Mouse (Mus musculus): ENCODE measurements around the gene Trir.

Gene Trir

DNA sequence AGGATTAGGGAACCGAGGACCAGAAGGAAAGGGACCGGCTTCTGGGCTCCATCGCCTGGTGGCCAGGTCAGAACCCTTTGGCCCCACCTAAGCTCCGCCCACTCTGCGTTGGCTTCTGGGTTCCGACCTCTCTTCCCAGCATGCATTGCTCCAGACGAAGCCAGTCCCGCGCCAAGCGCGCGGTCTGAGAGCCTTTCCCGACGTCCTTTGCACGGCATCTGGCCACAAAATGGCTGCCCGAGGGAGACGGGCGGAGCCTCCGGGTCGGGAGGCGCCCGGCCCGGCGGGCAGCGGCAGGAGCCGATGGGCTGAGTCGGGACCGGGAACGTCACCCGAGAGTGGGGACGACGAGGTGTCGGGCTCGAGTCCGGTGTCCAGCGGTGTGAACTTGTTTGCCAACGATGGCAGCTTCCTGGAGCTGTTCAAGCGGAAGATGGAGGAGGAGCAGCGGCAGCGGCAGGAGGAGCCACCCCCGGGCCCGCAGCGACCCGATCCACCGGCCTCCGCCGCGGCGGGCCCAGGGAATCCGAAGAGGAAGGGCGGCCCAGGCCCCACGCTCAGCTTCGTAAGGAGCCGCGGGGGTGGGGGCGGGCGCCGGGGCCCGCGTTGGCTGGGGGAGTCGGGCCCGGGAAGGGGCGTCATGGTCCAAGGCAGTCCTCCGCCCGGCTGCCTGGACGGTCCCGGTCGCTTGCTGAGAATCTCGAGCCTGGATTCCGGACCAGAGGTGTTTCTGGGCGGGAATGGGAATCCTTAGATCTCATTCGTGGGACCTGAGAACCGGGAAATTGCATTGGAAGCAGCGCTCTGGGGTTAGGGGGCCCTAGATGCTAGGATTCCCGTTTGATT, at the start of gene Trir:
Trir (plus strand) TSS at position 154 of the 846 bp plus-strand sequence.
- peak; percentile 98 for DNase-seq

DNA sequence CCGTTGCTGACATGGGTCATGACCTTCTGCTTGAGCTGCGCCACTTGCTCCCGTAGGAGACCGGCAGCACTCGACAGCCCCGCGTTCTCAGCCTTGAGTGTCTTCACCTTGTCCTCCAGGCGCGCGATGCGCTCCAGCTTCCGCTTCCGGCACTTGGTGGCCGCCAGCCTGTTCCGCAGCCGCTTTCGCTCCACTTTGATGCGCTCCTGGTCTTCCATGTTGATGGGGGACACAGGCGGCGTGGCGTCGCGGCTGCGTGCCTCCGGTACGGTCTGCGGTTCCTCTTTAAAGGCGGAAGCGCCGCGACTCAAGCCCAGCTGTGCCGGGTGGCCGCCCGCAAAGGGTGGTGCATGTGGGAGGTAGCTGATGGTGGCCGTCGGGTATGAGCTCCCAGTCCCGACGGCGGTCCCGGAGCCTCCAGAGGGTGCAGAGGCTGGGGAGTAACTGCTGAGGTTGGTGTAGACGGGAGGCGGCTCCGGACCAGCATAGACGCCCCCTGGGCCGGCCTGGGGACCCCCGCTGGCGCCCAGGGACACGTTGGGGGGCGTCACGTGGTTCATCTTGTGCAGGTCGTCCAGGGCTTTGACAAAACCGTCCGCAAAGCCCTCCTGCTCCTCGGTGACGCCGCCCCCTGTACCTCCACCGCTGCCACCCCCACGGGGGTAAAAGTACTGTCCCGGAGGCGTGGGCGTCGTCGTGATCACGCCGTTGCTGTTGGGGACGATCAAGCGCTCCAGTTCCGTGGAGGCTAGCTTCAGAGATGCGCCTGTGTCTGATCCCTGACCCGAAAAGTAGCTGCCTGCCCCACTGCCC, 49.0 kb upstream of the Trir start:
- peak; percentile 82 for DNase-seq

DNA sequence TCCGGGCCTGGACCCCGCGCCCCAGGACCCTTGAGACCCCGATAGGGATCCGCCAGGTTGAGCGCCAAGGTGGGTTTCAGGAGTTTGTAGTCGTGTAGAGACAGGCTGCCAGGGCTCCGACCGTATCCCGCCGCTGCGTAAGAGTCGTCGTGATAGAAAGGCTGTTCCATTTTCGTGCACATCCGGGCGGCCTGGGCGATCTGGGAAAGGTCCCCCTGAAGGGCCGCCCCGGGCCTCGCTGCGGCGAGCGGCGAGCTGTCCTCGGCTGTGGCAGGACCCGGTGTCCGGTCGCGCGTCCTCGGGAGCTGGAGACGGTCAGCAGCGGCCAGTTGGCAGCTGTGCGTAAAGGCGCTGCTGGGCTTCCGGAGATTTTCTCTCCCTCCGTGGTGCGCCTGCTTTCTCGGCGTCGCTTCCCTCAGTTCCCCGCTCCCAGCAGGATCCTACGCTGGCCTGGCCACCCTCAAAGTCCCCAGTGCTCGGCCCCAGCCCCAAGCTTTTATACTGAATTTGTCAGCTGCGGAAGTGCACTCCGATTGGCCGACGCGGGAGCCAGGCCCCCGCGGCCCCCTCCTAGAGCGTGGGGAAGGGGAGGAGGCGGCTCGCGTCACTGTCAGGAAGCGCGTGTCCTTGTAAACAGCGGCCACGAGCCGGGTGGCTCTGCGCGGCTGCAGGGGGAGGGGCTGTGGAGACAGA, 48.2 kb upstream of the Trir start, which contains the start of gene Junb:
Junb (minus strand) TSS at position 471 of the 693 bp plus-strand sequence.
- peak; percentile 96 for DNase-seq

DNA sequence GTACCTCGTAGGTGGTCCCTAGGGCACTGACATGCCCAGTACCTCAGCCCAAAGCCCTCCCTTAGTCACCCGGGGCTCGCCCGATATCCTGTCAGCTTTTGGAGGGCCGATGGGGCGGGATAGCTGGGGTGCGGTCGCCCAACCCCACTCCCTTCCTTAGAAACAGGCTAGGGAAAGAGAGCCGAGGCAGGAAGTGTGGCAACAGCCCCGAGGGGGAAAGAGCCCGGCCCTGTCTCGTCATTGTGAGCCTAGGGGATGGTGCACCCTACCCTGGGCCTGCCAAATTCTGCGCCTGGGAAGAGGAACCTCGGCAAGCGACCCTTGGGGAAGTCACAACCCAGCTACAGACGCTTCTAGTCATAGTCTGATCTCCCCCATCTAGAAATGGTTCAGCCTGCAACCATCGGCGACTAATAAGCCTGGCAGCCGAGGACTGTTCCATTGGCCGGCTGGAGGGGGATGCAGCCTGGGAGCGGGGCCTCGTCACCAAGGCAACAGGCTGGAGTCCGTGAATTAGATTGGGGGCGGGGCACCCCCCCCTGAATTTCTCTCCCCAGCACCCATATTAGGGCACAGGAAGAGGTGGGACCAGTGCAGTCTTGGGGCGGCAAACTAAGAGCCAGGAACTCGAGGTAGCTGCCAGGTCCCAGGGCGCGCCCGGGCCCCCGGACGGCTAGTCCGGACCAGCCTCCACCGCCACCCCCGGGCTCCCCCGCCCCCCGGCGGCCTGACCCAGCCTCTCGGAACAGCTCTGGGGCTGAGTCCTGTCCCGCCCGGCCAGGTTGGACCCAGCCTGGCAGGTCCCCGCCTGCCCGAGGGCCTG, 46.8 kb upstream of the Trir start:
- peak; percentile 96 for DNase-seq

DNA sequence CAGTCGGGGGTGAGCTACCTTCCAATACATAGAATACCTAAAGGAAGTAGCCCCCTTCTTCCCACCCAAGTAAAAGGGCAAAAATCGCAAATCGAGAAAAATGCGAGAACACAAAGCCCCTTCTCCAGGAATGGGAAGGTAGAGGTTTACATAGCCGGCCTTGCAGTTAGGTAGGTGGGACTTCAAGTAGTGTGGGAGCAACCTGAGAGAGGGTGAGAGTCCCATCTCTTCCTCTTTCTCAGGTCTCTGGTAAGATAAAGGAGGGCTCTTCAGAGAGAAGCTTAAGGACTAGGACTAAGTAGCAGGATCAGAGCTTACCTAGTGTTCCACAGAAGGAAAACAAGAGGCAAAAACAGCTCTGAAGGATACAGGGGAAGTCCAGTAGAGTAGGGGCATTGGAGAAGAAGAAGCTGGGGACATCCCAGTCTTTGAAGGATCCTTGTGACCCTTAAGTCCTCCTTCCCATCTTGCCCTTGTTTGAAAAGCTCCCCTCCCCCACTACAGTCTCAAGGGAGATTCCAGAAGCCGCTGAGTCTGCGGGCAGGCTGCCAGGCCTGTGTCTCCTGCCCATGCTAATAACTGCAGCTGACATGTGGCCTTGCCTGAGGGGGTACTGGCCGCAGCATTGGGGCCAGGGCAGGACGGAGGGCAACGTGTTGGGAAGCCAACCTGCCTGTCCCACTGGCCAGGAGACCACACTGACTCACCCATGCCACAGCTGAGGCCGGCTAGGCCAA, 45.8 kb upstream of the Trir start:
- peak; percentile 96 for DNase-seq

DNA sequence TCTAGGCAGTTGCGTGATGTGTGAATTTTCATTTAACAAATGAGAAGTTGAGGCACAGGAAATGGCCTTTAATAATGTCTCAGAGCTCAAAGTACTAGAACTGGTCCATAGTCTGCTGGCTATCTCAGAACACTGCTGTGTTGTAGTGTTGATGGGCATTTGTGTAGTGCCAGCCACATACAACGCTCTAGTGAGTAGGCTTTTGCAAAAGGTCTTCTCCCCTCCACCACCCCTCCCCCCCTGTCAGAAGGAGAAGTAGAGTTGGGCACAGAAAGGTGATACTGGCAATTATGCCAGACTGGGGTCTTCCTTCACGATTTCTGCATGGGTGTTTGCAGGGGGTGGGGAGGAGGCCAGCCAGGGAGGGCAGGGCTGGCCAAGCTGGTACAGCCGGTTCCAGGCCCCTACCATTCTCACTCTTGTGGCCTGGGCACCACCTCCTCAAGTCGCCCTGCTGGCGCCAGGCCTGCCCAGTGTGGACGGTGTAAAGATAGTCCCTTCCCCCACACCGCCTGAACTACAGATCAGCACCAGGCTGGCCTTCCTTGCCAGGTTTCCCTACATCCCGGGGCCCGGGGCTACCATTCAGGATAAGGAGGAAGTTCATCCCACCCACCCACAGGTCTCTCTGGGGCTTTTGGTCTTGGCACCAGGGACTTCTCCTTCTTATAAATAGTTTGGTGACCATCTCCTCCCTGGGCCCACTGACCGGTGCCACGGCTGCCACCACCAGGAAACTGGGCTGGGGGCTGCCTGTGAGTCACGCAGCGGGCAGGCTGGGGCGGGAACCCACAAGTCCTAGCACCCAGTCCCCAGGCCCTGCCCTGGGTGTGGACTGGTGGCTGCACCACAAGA, 44.8 kb upstream of the Trir start:
- peak; percentile 70 for DNase-seq

DNA sequence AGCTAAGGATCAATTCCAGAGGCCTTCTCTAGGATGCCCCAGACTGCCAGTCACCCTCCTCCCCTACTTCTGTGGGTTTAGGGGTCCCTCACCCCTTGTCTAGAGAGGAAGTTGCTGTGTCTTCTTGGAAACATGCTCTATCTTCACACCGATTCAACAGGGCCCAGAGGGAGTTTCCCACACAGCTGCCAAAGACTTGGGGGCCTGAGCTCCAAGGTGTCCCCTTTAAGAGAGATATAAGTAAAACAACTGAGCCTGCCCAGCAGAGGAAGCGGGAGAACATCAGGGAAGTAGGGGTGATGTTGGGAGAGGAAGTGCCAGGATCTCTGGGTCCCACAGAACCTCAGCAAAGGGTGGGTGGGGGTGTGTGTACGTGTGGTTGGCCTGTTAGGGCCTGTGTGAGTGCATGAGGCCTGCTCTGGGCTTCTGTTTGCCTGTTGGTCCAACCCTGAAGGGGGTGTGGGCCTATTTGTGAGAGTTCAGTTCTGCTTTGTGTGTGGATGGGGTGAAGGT, 44.1 kb upstream of the Trir start:
- DNase-seq = no peak

DNA sequence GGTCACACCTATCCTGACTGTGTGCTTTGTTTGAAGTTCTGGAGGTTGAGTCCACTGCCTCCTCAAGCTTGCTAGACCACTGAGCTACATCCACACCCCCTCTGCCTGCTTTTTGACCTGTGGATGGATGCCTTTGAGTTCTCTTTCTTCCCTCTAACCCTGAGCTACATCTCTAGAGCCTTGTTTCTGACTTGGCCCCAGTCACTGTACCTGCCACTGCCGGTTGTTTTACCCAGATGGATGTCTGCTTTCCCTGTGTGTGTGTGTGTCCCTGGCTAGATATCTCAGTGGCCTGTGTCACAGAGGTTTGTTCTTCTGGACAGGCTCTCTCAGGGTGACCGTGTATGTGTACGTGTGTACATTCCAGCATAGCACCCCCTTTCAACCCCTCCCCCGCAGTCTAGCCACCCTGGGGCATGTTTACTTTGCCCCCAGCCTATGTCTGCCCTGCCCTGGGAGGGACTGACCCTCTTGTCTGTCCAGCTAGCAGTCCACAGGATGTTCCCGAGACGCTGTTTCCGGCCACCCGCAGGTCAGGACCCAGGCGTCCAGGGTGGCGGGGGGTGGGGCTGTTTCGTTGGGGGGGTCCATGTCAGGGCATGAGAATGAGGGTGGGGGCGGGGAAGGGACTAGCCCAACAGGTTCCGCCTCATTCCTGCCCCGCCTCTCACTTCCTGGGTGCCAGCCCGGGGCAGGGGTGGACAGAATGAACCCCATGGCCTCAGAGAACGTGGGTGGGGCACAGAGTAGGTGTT, 42.2 kb upstream of the Trir start:
- peak; percentile 83 for DNase-seq

DNA sequence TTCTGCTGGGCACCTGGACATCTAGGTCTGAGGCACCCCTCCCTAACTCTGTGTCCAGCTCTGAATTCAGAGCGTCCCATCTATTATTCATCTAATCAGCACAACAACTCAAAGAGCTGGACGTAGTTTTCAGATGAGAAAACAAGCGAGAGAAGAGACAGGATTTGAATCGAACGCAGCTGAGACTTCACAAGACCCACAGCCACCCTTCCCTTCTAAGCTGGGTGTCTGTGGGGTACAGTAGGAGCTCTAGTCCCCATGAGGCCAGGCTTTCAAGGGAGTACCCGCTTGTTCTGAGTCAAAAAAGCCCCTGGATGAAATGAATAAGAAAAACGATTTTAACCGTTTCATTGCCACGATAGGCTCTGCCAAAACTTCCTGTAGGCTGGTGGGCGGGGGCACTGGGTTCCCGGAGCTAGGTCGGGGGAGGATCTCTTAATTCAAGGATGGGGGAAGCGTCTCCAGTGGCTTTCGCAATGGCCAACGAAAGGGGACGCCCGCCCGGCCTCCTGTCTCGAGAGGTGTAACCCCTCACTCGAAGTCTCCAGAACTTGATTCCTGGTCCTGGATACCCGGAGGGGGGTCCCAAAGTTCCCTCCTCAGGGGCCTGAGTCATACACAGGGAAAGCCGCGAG, 41.5 kb upstream of the Trir start:
- DNase-seq = no peak

DNA sequence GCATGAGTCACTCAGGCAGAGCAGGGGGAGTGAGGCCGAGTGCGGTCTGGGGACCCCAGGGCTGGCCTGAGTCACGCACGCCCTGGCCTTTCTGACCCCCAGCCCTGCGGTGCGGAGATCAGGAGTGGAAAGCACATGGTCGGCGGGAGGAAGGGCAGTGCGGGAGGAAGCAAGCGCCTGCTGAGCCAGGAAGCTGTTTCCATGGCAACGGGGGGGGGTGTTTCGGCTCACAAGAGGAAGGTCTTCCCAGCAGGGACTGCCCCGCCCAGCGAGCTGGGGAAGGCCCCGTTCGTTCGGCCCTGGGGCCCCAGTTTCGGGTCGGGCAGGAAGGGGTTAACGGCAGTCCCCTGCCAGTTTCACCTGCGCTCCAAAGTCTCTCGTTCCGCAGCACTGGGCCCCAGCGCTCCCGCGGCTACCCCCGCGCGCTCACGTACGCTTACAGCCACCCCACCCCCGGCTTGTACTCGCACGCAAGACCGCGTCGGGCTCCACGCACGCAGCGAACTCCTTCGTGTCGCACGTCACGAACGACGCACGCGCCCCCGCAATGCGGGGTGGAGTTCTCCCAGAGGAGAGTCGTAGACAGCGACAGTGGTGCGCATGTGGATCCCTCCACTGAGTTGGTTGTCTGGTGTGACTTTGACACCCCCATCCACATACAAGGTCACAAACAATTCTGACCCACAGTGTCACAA, 40.8 kb upstream of the Trir start:
- DNase-seq = peak; percentile 98

DNA sequence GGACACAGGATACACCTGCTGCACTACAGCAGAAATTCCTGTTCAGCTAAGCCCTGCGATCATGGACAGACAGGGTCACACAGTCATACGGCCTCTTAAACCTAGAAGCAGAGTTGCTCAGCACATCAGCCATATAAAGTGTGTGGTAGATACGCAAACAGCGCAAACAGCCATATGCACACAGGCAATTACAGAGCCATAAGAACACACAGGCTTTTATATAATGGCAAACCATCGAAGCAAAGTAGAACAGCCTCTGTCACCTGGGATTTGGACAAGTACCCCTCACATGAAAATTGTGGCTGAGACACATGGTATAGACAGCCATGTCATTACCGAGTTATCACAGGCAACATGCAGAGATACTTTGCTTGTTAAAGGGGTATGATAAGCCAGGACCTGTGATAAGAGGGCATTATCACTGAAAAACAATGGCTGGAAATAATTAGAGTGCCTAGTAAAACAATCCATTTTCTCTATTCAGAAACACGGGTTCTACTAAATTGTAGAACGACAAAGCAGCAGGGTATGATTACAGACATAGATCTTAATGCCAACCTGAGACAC, 40.2 kb upstream of the Trir start:
- no peak for DNase-seq

DNA sequence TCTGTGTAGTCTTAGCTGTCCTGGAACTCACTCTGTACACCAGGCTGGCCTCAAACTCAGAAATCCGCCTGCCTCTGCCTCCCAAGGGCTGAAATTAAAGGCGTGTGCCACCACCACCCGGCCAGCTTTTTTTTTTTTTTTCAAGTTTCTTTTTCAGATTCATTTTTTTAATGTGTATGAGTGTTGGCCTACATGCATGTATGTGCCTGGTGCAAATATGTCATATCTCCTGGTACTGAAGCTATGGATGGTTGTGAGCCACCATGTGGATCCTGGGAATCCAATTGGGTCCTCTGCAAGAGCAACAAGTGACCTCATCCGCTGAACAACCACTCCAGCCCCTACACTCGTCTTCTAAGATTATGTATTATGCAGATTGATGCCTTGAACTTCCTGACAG, 39.2 kb upstream of the Trir start:
- DNase-seq = no peak

DNA sequence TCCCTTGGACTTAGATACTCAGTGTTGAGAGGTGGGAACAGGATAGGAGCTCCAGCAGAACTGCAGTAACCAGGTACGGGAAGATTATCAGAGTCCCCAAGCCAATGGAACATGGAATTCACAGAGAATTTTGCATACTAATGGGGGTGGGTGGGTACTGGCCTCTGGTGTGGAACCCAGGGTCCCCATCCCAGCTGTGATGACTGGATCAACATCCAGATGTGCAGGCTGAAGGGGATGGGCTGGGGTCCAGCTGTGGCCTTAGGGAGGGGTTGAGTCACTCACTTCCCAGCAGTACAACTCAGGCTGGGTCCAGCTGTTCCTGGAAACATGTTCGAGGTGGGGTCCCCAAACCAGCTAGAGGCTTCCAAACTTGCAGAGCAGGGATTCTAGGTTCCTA, 38.7 kb upstream of the Trir start:
- no peak for DNase-seq

DNA sequence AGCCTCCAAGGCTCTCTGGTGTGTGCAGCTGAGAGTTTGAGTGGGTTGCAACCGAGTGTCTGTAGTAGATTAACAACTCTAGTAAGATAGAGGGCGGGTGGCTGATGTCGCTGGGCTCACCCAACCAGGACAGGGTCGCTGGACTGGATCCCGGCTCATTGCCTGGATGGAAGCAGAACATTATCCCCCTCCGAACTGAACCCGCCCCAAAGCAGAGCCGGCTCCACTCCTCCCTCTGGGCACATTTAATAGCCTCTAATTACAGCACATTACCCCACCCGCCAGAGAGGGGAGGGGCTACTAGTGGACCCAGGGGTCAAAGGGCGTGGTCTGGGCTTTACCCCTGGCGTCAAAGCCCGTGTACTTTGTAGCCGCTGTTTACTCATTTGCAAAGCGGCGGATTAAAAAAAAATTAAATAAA, 37.3 kb upstream of the Trir start:
- peak; percentile 84 for DNase-seq

DNA sequence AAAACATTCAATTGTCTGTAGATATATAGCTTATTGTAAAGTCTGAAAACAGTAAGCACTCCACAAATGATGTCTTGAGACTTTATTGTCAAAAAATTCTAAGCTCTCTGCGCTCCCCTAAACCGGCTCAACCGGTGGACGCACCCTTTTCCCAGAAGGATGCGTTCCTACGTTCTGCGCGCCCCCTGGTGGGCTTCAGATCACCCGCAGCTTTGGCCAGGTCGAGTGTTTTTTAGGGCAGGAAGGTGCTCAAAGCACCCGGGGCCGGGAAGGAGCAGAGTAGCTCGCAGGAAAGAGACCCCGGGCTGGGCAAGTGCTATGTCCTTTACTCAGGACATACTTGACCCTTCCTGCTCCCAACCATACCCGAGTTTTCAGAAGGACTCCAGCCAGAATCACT, 36.8 kb upstream of the Trir start:
- peak; percentile 97 for DNase-seq

DNA sequence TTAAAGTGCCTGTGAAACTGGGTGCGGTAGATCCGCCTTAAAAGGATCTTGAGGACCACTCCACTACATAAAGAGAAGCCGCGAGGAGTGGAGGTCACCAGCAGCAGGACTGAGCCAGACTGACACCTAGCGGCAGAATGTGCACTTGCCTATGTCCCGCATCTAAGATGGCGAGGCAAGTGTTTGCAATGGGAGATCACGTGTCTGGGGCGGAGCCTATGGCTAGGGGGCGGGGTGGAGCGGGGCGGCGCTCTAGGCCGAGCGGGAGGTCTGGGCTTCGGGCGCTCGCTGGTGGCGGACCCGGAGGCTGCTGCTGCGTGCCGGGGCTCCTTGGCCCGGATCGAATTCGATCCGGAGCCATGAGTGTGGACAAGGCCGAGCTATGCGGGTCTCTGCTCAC, 36.3 kb upstream of the Trir start, which contains the start of gene Hook2:
Hook2 (plus strand) TSS at position 255 of the 400 bp plus-strand sequence.
- peak; percentile 99 for DNase-seq

DNA sequence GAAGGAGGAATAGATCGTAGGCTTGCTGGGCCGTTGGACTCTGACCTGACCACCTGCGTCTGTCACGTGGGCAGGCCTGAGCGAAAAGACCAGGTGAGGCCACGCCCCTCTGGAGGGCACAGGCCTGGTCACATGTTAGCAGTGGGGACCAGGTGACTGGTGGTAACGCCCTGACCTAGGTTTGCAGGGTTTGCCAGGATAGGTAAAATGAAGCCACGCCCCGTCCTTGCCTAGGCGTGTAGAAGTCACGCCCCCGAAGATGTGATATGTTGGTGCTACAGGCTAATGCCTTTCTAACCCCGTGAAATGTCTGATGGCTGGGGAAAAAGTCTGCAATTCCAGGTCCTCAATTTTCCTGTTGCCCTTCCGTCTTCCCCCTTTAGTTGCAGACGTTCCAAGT, 35.8 kb upstream of the Trir start:
- peak; percentile 91 for DNase-seq

DNA sequence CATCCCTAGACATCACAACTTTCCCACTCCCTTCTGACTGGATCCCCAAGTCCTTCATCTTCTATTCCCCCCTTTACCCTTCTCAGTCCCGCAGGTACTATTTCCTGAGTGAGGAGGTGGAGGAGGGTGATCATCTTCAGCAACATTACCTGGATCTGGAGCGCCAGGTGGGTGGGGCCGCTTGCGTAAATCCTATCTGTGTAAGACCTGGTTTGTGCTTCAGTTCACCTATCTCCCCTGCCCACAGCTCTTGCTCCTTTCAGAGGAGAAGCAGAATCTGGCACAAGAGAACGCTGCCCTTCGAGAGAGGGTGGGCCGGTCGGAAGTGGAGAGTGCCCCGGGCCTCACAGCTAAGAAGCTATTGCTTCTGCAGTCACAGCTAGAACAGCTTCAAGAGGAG, 32.2 kb upstream of the Trir start:
- no peak for DNase-seq
